Mouse (Mus musculus): Measurements from ENCODE around the gene Ankrd9. TPM values are rescaled to one million over a fixed set of nuclear protein-coding genes. Genes with fewer than 3 reads are reported as not detected.
A peak's percentile ranks its signal among the peaks of the same experiment; 100 is the strongest.

Ankrd9 gene
- total RNA-seq, 2 experiments from 2014 or later, result 16.2 to 17.9 TPM

- DNase-seq (ENCODE audit: low spot score in 2 of 2), result no peak
- intact Hi-C loops (cut with DNase I), result no loop called here
These were observed 6.9 kb downstream of the Ankrd9 start for GRCm38 (mm10) chr12:110971972-110972371.

- intact Hi-C loops (cut with DNase I), result no loop called here
- DNase-seq (ENCODE audit: low spot score in 2 of 2), result no peak
These were observed 8.4 kb downstream of the Ankrd9 start for GRCm38 (mm10) chr12:110970408-110970807.

- DNase-seq (ENCODE audit: low spot score in 2 of 2), result no peak
- intact Hi-C loops (cut with DNase I), result no loop called here
These were observed 11.7 kb downstream of the Ankrd9 start for GRCm38 (mm10) chr12:110967146-110967545.

GRCm38 (mm10) chr12:110966079-110966478 is 12.8 kb downstream of the Ankrd9 start:
- intact Hi-C loops (cut with DNase I), result no loop called here
- no peak for DNase-seq (ENCODE audit: low spot score in 2 of 2)

- intact Hi-C loops (cut with DNase I), result no loop called here
- no peak for DNase-seq (ENCODE audit: low spot score in 2 of 2)
These were observed 13.3 kb downstream of the Ankrd9 start for GRCm38 (mm10) chr12:110965500-110965899.

GRCm38 (mm10) chr12:110961973-110962372 is 16.9 kb downstream of the Ankrd9 start:
- no peak for DNase-seq (ENCODE audit: low spot score in 2 of 2)
- intact Hi-C loops (cut with DNase I), result no loop called here

GRCm38 (mm10) chr12:110954351-110954991 is 24.4 kb downstream of the Ankrd9 start:
- no peak for DNase-seq (ENCODE audit: low spot score in 2 of 2)
- intact Hi-C loops (cut with DNase I), result no loop called here

- intact Hi-C loops (cut with DNase I), result no loop called here
- DNase-seq (ENCODE audit: low spot score in 2 of 2), result no peak
These were observed 24.9 kb downstream of the Ankrd9 start for GRCm38 (mm10) chr12:110953900-110954299.

GRCm38 (mm10) chr12:110953443-110953842 is 25.4 kb downstream of the Ankrd9 start:
- DNase-seq (ENCODE audit: low spot score in 2 of 2), result no peak
- intact Hi-C loops (cut with DNase I), result no loop called here

- intact Hi-C loops (cut with DNase I), result no loop called here
- peak in 1 of 2 experiments; percentile 60 for DNase-seq (ENCODE audit: low spot score in 2 of 2)
These were observed 26.0 kb downstream of the Ankrd9 start for GRCm38 (mm10) chr12:110952628-110953385.

- DNase-seq (ENCODE audit: low spot score in 2 of 2), result no peak
- intact Hi-C loops (cut with DNase I), result no loop called here
These were observed 27.6 kb downstream of the Ankrd9 start for GRCm38 (mm10) chr12:110951236-110951635.

GRCm38 (mm10) chr12:110950151-110950550 is 28.7 kb downstream of the Ankrd9 start:
- no peak for DNase-seq (ENCODE audit: low spot score in 2 of 2)
- intact Hi-C loops (cut with DNase I), result no loop called here

GRCm38 (mm10) chr12:110949410-110949809 is 29.4 kb downstream of the Ankrd9 start:
- DNase-seq (ENCODE audit: low spot score in 2 of 2), result no peak
- intact Hi-C loops (cut with DNase I), result no loop called here

GRCm38 (mm10) chr12:110948910-110949201 is 30.0 kb downstream of the Ankrd9 start:
- intact Hi-C loops (cut with DNase I), result no loop called here
- DNase-seq (ENCODE audit: low spot score in 2 of 2), result no peak

GRCm38 (mm10) chr12:110948082-110948909 is 30.5 kb downstream of the Ankrd9 start:
- intact Hi-C loops (cut with DNase I), result no loop called here

GRCm38 (mm10) chr12:110946216-110946615 is 32.6 kb downstream of the Ankrd9 start:
- intact Hi-C loops (cut with DNase I), result no loop called here
- peak in 1 of 2 experiments; percentile 39 for DNase-seq (ENCODE audit: low spot score in 2 of 2)

More at GRCm38 (mm10) chr12:110948082-110948909, 30.5 kb downstream of the Ankrd9 start:
- DNase-seq (ENCODE audit: low spot score in 2 of 2), result no peak

GRCm38 (mm10) chr12:110940869-110941268 is 38.0 kb downstream of the Ankrd9 start:
- intact Hi-C loops (cut with DNase I), result no loop called here
- no peak for DNase-seq (ENCODE audit: low spot score in 2 of 2)

GRCm38 (mm10) chr12:110939385-110939784 is 39.5 kb downstream of the Ankrd9 start:
- DNase-seq (ENCODE audit: low spot score in 2 of 2), result no peak
- intact Hi-C loops (cut with DNase I), result no loop called here

GRCm38 (mm10) chr12:110937496-110937895 is 41.3 kb downstream of the Ankrd9 start:
- no peak for DNase-seq (ENCODE audit: low spot score in 2 of 2)
- intact Hi-C loops (cut with DNase I), result no loop called here

- DNase-seq (ENCODE audit: low spot score in 2 of 2), result peak; percentile 83 to 91
- intact Hi-C loops (cut with DNase I), result loop anchor here (1.0 kb wide), 1 partner anchor 56 kb away; no protein-coding TSS in a partner anchor
These were observed 42.7 kb downstream of the Ankrd9 start for GRCm38 (mm10) chr12:110935983-110936620.

All from left cerebral cortex, postnatal 25 days (tissue).